Mouse (Mus musculus) lung, embryonic 15.5 days (tissue): ENCODE measurements around the gene Zfp629. TPM values are rescaled to one million over a fixed set of nuclear protein-coding genes. Genes with fewer than 3 reads are reported as not detected.

Experiments
- polyA plus RNA-seq: library from polyadenylated mRNA; unstranded; fragments of >200 nt; fragmentation: Nextera tagmentation; extraction: Ambion mirVana; gene quantifications from 2 replicates; pipeline ENCODE4 v1.2.1, GENCODE M21; 2015

The Zfp629 gene
- polyA plus RNA-seq, 1 experiment from 2014 or later = 12.2 TPM

Other genes starting within 250 kb of the Zfp629 start
- gene Zfp747, start 239.7 kb downstream of the Zfp629 start, polyA plus RNA-seq = 9.5 TPM in 2 replicates
- 7.3 and 7.9 TPM in 2 replicates for gene 9130019O22Rik, start 228.6 kb downstream of the Zfp629 start, polyA plus RNA-seq
- 6.7 and 7.0 TPM in 2 replicates for gene E430018J23Rik, start 222.2 kb downstream of the Zfp629 start, polyA plus RNA-seq
- gene Zfp764, start 209.0 kb downstream of the Zfp629 start, polyA plus RNA-seq = 9.0 and 10.0 TPM in 2 replicates
- gene Zfp688, start 193.7 kb downstream of the Zfp629 start, polyA plus RNA-seq = 23.0 and 24.0 TPM in 2 replicates
- gene Zfp689, start 166.6 kb downstream of the Zfp629 start, polyA plus RNA-seq = 6.4 and 6.5 TPM in 2 replicates
- gene Prr14, start 156.2 kb downstream of the Zfp629 start, polyA plus RNA-seq = 37.1 and 40.4 TPM in 2 replicates
- gene Fbrs, start 136.6 kb downstream of the Zfp629 start, polyA plus RNA-seq = 12.2 and 13.3 TPM in 2 replicates
- gene Srcap, start 103.8 kb downstream of the Zfp629 start, polyA plus RNA-seq = 51.2 and 63.7 TPM in 2 replicates
- 13.8 and 15.4 TPM in 2 replicates for gene Gm42715, start 96.2 kb downstream of the Zfp629 start, polyA plus RNA-seq
- 4.7 and 7.7 TPM in 2 replicates for gene Tmem265, start 54.4 kb downstream of the Zfp629 start, polyA plus RNA-seq
- 34.0 and 40.5 TPM in 2 replicates for gene Phkg2, start 42.5 kb downstream of the Zfp629 start, polyA plus RNA-seq
- 12.8 and 15.7 TPM in 2 replicates for gene Ccdc189, start 27.2 kb downstream of the Zfp629 start, polyA plus RNA-seq
- gene Rnf40, start 27.0 kb downstream of the Zfp629 start, polyA plus RNA-seq = 46.9 and 49.0 TPM in 2 replicates
- 62.3 and 70.1 TPM in 2 replicates for gene Bcl7c, start 93.1 kb upstream of the Zfp629 start, polyA plus RNA-seq
- gene Ctf1, start 96.9 kb upstream of the Zfp629 start, polyA plus RNA-seq = 12.1 and 12.8 TPM in 2 replicates
- gene Ctf2, start 116.4 kb upstream of the Zfp629 start, polyA plus RNA-seq = 0.16 and 0.29 TPM in 2 replicates
- gene Fbxl19, start 128.7 kb upstream of the Zfp629 start, polyA plus RNA-seq = 4.3 and 5.1 TPM in 2 replicates
- 27.2 and 30.7 TPM in 2 replicates for gene Orai3, start 154.0 kb upstream of the Zfp629 start, polyA plus RNA-seq
- gene Setd1a, start 160.9 kb upstream of the Zfp629 start, polyA plus RNA-seq = 23.3 and 24.7 TPM in 2 replicates
- not detected in 2 replicates for gene Gm49388, start 169.8 kb upstream of the Zfp629 start, polyA plus RNA-seq
- 21.1 and 24.3 TPM in 2 replicates for gene Hsd3b7, start 184.8 kb upstream of the Zfp629 start, polyA plus RNA-seq
- gene Stx4a, start 208.5 kb upstream of the Zfp629 start, polyA plus RNA-seq = 42.1 and 43.2 TPM in 2 replicates
- gene Stx1b, start 208.8 kb upstream of the Zfp629 start, polyA plus RNA-seq = 1.3 and 1.9 TPM in 2 replicates